Mouse (Mus musculus): Measurements from ENCODE around the gene Chrdl2. TPM values are rescaled to one million over a fixed set of nuclear protein-coding genes. Genes with fewer than 3 reads are reported as not detected.
A peak's percentile ranks its signal among the peaks of the same experiment; 100 is the strongest.

The Chrdl2 gene
- polyA plus RNA-seq, 1 experiment from 2014 or later, result 0.10 TPM

- Histone ChIP-seq H3K4me2 (peak overlapping the region; percentile 60), H3K27ac (ENCODE audit: low read depth, low read length) (peak overlapping the region; percentile 92), H3K27me3 (ENCODE audit: control insufficient read depth, insufficient read depth, low read length) (no peaks in the 10 kb centered on the region), H3K9ac (ENCODE audit: low read depth, low read length) (peak overlapping the region; percentile 96), H3K9me3 (replicated peaks; ENCODE audit: control insufficient read depth, low read length) (no peaks in the 10 kb centered on the region), H3K4me3 (ENCODE audit: low read depth, low read length) (peak overlapping the region; percentile 87), H3K4me1 (ENCODE audit: control insufficient read depth, insufficient read depth, low read length) (peaks cover 11% of the 10 kb centered on the region), H3K36me3 (ENCODE audit: control insufficient read depth, insufficient read depth, low read length) (no peaks in the 10 kb centered on the region)
- peak; percentile 79 for ATAC-seq (replicated peaks; ENCODE audit: insufficient number of reproducible peaks, low FRiP score, low TSS enrichment)
- under 1% methylated on average over 51 of the region's 51 CpGs for WGBS (ENCODE audit: insufficient replicate concordance)
These were observed 26.3 kb upstream of the Chrdl2 start for GRCm38 (mm10) chr7:99979546-99980131.

DNA sequence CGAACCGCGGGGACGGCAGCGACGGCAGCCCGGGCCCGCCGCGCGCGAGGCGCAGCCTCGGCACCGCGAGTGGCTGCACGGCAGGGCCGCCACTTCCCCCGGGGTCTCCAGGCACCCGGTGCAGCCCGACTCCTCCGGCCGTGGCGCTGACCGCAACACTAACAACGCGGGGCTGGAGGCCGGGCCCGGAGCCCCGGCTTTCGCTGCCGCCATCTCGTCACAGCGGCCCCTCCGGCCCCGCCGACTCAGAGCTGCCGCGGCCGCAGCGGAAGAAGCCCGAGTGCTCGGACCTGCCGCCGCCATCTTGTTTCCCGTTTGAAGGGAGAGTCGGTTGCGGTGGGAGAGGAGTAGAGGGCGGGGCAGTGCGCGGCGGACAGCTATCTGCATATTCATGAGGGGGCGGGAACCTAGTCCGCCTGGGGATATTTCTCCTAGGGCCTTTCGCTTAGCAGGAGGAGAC lies 25.8 kb upstream of the Chrdl2 start, which contains the start of gene Rnf169:
Gene Rnf169, minus strand, starts transcription at position 317 of the 460 bp plus-strand sequence.
- peak within 1 kb of the TSS; percentile 60 for H3K4me2 ChIP-seq
- 0% methylated on average over 51 of the region's 55 CpGs for WGBS (ENCODE audit: insufficient replicate concordance)
- H3K4me1 ChIP-seq (ENCODE audit: control insufficient read depth, insufficient read depth, low read length), result peaks cover 9% of the 10 kb centered on the region; the same call in 1 of the 2 replicates
- peak within 1 kb of the TSS; percentile 87 for H3K4me3 ChIP-seq (ENCODE audit: low read depth, low read length)
- peak within 1 kb of the TSS; percentile 92 for H3K27ac ChIP-seq (ENCODE audit: low read depth, low read length)
- no peaks in the 10 kb centered on the region for H3K9me3 ChIP-seq (replicated peaks; ENCODE audit: control insufficient read depth, low read length)
- peak within 1 kb of the TSS; percentile 96 for H3K9ac ChIP-seq (ENCODE audit: low read depth, low read length)
- ATAC-seq (replicated peaks; ENCODE audit: insufficient number of reproducible peaks, low FRiP score, low TSS enrichment), result peak; percentile 91
- H3K36me3 ChIP-seq (ENCODE audit: control insufficient read depth, insufficient read depth, low read length), result no peaks in the 10 kb centered on the region
- no peaks in the 10 kb centered on the region for H3K27me3 ChIP-seq (ENCODE audit: control insufficient read depth, insufficient read depth, low read length)

DNA sequence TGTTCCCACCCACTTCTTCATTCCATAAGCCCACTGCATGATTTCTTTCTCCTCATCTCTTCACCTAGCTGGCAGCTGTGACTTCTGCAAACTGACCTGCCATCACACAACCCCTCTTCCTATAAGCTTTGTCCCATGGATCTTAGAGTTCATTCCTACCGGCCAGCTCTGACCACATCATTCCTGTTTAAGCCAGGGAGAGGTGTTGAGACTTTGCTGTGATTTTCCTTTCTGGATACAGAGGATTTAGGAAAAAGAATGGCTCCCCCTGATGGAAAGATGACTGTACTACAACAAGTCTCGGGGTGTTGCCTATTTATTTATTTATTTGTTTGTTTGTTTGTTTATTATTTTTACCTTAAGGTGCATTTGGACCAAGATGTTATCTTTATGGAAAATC lies 24.7 kb upstream of the Chrdl2 start:
- no peak for ATAC-seq (replicated peaks; ENCODE audit: insufficient number of reproducible peaks, low FRiP score, low TSS enrichment)
- H3K4me3 ChIP-seq (ENCODE audit: low read depth, low read length), result no peak overlapping the region
- no peak overlapping the region; the same call in 1 of the 2 replicates for H3K4me2 ChIP-seq
- H3K4me1 ChIP-seq (ENCODE audit: control insufficient read depth, insufficient read depth, low read length), result peaks cover 9% of the 10 kb centered on the region; the same call in 1 of the 2 replicates
- H3K27me3 ChIP-seq (ENCODE audit: control insufficient read depth, insufficient read depth, low read length), result no peaks in the 10 kb centered on the region
- 5% methylated on average over 2 of the region's 2 CpGs for WGBS (ENCODE audit: insufficient replicate concordance)
- H3K9me3 ChIP-seq (replicated peaks; ENCODE audit: control insufficient read depth, low read length), result no peaks in the 10 kb centered on the region
- no peak overlapping the region for H3K9ac ChIP-seq (ENCODE audit: low read depth, low read length)
- H3K27ac ChIP-seq (ENCODE audit: low read depth, low read length), result no peak overlapping the region; the same call in 1 of the 2 replicates
- no peaks in the 10 kb centered on the region for H3K36me3 ChIP-seq (ENCODE audit: control insufficient read depth, insufficient read depth, low read length)

- Histone ChIP-seq H3K4me3 (ENCODE audit: low read depth, low read length) (no peak overlapping the region), H3K27me3 (ENCODE audit: control insufficient read depth, insufficient read depth, low read length) (no peaks in the 10 kb centered on the region), H3K4me1 (ENCODE audit: control insufficient read depth, insufficient read depth, low read length) (peaks cover 9% of the 10 kb centered on the region; the same call in 1 of the 2 replicates), H3K4me2 (no peak overlapping the region), H3K27ac (ENCODE audit: low read depth, low read length) (no peak overlapping the region), H3K9me3 (replicated peaks; ENCODE audit: control insufficient read depth, low read length) (no peaks in the 10 kb centered on the region), H3K9ac (ENCODE audit: low read depth, low read length) (no peak overlapping the region), H3K36me3 (ENCODE audit: control insufficient read depth, insufficient read depth, low read length) (no peaks in the 10 kb centered on the region)
- WGBS (ENCODE audit: insufficient replicate concordance), result 77% methylated on average over 13 of the region's 13 CpGs
- ATAC-seq (replicated peaks; ENCODE audit: insufficient number of reproducible peaks, low FRiP score, low TSS enrichment), result no peak
These were observed 23.4 kb upstream of the Chrdl2 start for GRCm38 (mm10) chr7:99982256-99983242.

DNA sequence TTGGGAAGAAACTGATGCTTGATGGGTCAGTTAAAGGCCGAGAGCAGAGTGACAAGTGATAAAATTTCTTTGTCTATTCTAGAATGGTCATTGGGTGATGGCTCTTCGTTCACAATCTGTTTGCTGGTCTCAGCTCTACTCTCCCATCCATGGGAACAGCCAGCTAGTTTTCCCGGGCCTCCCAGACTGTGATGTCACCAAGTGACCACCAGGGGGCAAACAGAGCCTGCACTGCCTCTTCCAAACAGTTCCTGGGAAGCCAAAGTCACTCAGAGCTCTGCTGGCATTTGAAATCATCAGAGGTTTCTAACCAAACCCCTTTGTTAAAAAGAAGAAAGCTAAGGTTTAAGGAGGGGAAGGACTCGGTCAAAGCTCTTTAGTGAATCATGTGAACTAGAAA lies 17.2 kb upstream of the Chrdl2 start:
- H3K36me3 ChIP-seq (ENCODE audit: control insufficient read depth, insufficient read depth, low read length), result no peaks in the 10 kb centered on the region
- no peak overlapping the region for H3K27ac ChIP-seq (ENCODE audit: low read depth, low read length)
- no peaks in the 10 kb centered on the region for H3K4me1 ChIP-seq (ENCODE audit: control insufficient read depth, insufficient read depth, low read length)
- no peak overlapping the region for H3K9ac ChIP-seq (ENCODE audit: low read depth, low read length)
- no peak for ATAC-seq (replicated peaks; ENCODE audit: insufficient number of reproducible peaks, low FRiP score, low TSS enrichment)
- no peaks in the 10 kb centered on the region for H3K9me3 ChIP-seq (replicated peaks; ENCODE audit: control insufficient read depth, low read length)
- 4% methylated on average over 4 of the region's 4 CpGs for WGBS (ENCODE audit: insufficient replicate concordance)
- no peak overlapping the region for H3K4me2 ChIP-seq
- H3K4me3 ChIP-seq (ENCODE audit: low read depth, low read length), result no peak overlapping the region
- no peaks in the 10 kb centered on the region for H3K27me3 ChIP-seq (ENCODE audit: control insufficient read depth, insufficient read depth, low read length)

DNA sequence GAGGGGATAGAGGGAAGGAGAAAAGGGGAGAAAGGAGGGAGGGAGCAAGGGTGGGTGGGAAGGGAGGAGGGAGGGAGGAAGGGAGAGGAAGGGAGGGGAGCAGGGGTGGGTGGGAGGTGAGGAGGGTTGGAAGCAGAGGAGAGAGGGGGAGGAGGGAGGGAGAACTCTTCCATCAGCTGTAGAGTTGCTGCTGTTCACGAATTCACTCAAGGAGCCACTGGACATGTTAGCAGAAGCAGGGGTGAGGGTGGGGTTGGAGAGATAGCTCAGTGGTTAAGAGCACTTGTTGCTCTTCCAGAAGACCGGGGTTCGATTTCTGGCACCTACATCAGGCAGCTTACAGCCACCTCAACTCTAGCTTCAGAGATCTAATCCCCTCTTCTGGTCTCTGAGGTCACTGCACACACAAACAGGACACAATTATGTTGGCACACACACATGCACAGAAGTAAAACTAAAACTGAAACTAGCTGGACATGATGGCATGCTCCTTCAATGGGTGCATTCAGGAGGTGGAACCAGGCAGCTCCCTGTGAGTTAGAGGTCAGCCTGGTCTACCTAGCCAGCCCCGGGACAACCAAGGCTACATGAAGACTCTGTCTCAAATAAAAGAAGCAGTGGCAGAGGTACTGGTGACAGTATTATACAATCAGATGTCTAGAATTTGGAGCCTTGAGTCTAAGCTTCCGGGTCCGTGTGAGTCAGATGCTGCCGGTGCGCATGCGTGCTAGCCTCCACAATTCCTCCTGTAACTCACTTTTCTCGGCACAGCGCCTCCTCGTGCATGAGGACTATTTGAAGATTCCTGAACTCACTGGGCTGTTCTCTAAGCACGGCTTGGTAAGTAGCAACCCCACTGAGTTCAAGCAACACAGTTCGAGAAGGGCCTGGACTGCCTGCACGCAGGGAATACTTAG lies 15.9 kb upstream of the Chrdl2 start:
- no peak for ATAC-seq (replicated peaks; ENCODE audit: insufficient number of reproducible peaks, low FRiP score, low TSS enrichment)
- no peak overlapping the region for H3K4me3 ChIP-seq (ENCODE audit: low read depth, low read length)
- no peak overlapping the region for H3K27ac ChIP-seq (ENCODE audit: low read depth, low read length)
- WGBS (ENCODE audit: insufficient replicate concordance), result 57% methylated on average over 15 of the region's 15 CpGs
- no peaks in the 10 kb centered on the region for H3K9me3 ChIP-seq (replicated peaks; ENCODE audit: control insufficient read depth, low read length)
- H3K4me2 ChIP-seq, result no peak overlapping the region
- H3K9ac ChIP-seq (ENCODE audit: low read depth, low read length), result no peak overlapping the region
- H3K36me3 ChIP-seq (ENCODE audit: control insufficient read depth, insufficient read depth, low read length), result no peaks in the 10 kb centered on the region
- H3K27me3 ChIP-seq (ENCODE audit: control insufficient read depth, insufficient read depth, low read length), result no peaks in the 10 kb centered on the region
- no peaks in the 10 kb centered on the region for H3K4me1 ChIP-seq (ENCODE audit: control insufficient read depth, insufficient read depth, low read length)

GRCm38 (mm10) chr7:99990990-99991707 lies 14.8 kb upstream of the Chrdl2 start:
- H3K27ac ChIP-seq (ENCODE audit: low read depth, low read length), result no peak overlapping the region
- H3K4me1 ChIP-seq (ENCODE audit: control insufficient read depth, insufficient read depth, low read length), result no peaks in the 10 kb centered on the region
- H3K9ac ChIP-seq (ENCODE audit: low read depth, low read length), result no peak overlapping the region
- H3K4me3 ChIP-seq (ENCODE audit: low read depth, low read length), result no peak overlapping the region
- 75% methylated on average over 8 of the region's 8 CpGs for WGBS (ENCODE audit: insufficient replicate concordance)
- no peaks in the 10 kb centered on the region for H3K27me3 ChIP-seq (ENCODE audit: control insufficient read depth, insufficient read depth, low read length)
- no peak overlapping the region for H3K4me2 ChIP-seq
- no peaks in the 10 kb centered on the region for H3K36me3 ChIP-seq (ENCODE audit: control insufficient read depth, insufficient read depth, low read length)
- no peak for ATAC-seq (replicated peaks; ENCODE audit: insufficient number of reproducible peaks, low FRiP score, low TSS enrichment)
- H3K9me3 ChIP-seq (replicated peaks; ENCODE audit: control insufficient read depth, low read length), result no peaks in the 10 kb centered on the region
